Mouse (Mus musculus): ENCODE measurements around the gene Cbx2. TPM values are rescaled to one million over a fixed set of nuclear protein-coding genes. Genes with fewer than 3 reads are reported as not detected.

Cbx2 gene
- polyA plus RNA-seq, 1 experiment, result 3.0 TPM

GRCm38 (mm10) chr11:119042466-119043272 lies 19.9 kb downstream of the Cbx2 start:
- DNase-seq (ENCODE audit: low spot score), result no peak

- DNase-seq (ENCODE audit: low spot score), result no peak
Measured at GRCm38 (mm10) chr11:119043273-119043540, 20.4 kb downstream of the Cbx2 start.

DNA sequence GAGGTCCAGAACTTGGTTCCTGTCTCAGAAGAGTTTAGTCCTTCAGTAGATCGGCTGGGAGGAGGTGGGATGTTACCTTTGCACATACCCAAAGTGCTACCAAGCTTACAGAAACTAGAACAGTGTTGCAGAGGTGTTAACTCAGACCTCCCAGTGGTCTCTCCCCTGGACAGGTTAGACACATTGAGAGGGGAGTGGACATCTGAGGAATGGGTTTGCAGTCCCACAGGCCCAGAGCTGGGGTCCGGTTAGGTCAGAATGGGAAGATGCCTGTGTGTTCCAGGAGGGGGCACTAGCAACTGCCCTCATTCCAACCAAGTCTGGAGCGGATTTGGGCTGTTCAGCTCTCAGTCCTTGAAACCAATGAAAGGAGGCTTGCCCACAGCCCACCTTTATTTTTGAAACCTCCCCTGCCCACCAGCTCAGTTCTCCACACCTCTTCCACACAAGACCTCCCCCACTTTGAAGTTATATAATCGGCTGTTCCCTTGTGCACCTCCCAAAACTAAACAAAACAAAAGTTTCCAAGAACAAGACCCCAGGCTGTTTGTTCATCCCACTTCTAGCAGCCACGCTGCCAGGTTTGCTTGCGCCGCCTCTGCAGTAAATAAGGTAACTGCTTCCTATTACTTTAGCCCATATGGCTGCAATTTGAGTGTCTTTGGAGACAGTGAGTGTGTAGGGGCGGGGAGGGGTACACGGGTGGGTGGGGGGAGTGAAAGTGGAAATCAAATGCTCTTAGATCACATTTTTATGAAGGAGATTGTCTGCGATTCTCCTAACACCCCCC lies 21.2 kb downstream of the Cbx2 start:
- no peak for DNase-seq (ENCODE audit: low spot score)

DNA sequence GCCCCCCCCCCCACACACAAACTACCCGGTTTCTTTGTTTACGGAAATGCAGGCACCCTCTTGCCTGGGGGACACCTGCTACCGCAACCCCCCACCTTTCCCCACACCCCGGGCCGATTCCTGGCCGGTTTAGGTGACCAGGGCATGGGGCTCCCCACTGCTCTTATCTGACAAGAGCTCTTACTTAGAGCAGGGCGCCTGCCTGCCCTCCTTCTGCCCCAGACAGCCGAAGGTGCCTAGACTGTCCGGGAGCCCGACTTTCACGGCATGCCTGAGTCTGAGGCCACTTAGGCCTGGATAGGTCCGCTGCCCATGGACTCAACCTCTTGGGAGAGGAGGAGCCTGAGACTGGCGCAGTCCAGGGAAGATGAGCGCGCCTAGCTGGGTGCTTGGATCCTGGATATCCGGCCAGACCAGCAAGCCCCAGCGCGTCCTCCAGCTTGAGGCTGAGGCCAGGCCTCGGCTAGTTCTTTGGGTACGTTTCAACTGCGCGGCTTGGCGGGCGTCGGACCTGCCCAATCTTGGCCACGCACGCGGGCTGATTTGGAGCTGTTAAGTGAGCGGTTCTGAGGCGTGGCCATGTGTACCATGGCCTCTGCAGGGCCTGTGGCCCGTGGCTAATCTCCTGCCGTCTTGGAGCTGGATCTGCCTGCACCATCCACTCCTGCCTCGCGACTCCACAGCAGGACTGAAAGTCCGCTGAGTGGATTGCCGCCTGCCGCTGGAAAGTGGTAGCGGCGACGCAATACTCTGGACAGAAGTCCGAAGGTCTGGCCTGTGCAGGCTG lies 22.0 kb downstream of the Cbx2 start:
- no peak for DNase-seq (ENCODE audit: low spot score)

DNA sequence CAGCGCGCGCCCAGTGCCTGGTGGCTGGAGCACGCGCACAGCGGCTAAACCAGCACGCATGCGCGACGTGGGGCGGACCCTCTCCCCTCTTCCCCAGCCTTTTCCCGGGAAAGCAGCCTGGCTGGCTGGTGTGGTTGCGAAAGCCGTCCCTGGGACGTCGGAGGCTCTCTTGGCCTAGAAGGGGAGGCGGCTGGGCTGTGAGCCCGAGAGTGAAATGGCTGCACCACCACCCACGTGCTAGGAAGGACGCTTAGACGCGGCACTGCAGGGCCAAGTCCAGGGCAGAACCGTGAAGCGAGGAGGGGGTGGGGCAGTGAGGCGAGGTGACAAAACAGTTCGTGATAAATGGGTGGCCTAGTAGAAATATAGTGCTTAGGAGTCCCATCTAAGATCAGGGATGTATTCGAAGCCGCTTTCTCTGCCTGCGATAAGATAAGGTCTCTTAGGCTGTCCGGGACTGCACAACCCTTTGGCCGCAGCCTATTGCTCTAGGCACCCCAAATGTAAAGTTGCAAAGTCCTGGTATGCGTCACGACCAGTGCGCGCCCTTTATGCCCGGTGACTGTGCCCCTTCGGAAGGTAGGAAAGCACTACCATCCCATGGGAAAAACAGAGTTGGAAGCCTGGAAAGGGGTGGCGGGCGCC lies 24.0 kb downstream of the Cbx2 start:
- no peak for DNase-seq (ENCODE audit: low spot score)

GRCm38 (mm10) chr11:119047261-119048132 lies 24.7 kb downstream of the Cbx2 start:
- DNase-seq (ENCODE audit: low spot score), result no peak

DNA sequence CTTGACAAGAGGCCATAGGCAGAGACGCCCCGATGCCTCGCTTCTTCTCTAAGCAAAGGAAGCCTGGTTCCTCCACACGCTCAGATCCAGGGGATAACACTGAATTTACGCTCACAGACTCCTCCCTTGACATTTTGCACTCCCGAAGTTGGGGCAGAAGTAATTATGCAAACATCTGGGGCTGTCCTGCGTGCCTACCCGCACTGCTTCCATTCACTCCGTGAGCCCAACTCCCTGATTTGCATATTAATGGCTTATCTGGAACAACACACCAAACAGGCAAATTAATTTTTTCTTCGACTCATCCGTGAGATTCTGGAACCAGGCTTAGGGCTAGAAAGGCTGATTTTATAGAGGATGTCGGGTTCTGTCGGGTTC lies 25.4 kb downstream of the Cbx2 start:
- DNase-seq (ENCODE audit: low spot score), result no peak

DNA sequence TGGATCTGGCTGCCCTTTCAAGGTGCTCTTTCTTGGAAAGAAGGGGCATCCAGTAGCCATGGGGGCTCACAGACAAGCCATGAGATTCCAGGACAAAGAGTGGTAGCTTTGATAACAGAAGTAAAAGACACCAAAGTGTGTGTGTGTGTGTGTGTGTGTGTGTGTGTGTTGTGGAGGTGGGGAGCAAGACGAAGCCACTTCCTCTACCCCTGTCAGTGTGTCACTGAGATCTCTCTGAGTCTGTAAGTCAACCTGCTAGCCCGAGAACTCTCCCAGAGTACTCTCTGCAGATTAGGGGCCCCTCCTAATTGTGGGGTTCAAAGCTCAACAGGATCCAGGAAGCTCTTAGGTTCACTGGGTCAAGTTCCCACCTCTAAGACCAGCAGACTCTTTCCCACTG lies 27.6 kb downstream of the Cbx2 start:
- DNase-seq (ENCODE audit: low spot score), result no peak

- DNase-seq (ENCODE audit: low spot score), result no peak
Measured at GRCm38 (mm10) chr11:119051426-119051825, 28.7 kb downstream of the Cbx2 start.

- DNase-seq (ENCODE audit: low spot score), result no peak
Measured at GRCm38 (mm10) chr11:119051927-119052660, 29.3 kb downstream of the Cbx2 start.

DNA sequence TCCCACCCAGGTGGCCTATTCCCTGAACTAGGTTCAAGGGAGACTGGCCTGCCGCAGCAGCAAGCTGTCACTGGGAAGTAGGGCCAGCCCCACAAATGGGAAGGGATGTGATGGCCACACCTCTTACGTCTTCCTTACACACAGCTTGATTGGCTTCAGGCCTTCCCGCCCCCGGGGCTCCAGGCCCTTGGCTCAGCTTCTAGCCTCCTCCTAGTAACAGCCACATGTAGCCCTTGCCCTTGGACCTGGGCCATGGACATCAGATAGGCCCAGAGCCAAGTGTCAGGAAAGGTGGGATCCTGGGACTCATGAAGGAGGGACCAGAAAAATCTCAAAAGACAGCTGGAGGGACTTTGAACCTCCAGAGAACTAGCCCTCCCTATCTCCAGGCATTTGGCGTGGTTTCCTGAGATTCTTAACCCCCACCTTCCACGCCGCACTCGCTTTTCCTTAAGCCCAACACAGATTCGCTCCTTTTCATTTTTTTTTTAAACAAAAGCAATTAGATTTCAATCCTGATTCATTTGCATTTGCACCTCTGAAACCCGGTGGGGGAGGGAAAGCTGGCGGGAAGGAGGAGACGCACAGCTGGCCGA lies 30.0 kb downstream of the Cbx2 start:
- DNase-seq (ENCODE audit: low spot score), result no peak

DNA sequence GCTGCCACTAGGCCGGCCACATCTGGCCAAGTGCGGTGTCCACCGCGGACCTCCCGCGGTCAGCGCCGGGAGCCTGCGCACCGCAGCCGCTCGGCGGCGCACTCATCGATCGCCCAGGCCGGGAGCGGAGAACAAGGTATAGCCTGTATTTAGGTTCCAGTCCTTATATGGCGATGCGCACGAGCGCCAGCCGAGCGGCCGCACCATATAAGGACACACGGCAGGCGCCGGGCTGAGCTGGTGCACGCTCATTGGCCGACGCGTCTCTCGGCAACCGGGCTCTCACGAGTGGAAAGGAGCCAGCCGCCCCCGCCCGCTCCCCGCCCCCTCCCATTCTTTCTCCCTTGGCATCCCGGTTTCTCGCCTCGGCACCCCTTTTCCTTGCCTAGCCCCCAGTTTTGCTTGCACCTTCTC lies 30.5 kb downstream of the Cbx2 start:
- DNase-seq (ENCODE audit: low spot score), result no peak

GRCm38 (mm10) chr11:119053738-119054350 lies 31.1 kb downstream of the Cbx2 start:
- DNase-seq (ENCODE audit: low spot score), result no peak

DNA sequence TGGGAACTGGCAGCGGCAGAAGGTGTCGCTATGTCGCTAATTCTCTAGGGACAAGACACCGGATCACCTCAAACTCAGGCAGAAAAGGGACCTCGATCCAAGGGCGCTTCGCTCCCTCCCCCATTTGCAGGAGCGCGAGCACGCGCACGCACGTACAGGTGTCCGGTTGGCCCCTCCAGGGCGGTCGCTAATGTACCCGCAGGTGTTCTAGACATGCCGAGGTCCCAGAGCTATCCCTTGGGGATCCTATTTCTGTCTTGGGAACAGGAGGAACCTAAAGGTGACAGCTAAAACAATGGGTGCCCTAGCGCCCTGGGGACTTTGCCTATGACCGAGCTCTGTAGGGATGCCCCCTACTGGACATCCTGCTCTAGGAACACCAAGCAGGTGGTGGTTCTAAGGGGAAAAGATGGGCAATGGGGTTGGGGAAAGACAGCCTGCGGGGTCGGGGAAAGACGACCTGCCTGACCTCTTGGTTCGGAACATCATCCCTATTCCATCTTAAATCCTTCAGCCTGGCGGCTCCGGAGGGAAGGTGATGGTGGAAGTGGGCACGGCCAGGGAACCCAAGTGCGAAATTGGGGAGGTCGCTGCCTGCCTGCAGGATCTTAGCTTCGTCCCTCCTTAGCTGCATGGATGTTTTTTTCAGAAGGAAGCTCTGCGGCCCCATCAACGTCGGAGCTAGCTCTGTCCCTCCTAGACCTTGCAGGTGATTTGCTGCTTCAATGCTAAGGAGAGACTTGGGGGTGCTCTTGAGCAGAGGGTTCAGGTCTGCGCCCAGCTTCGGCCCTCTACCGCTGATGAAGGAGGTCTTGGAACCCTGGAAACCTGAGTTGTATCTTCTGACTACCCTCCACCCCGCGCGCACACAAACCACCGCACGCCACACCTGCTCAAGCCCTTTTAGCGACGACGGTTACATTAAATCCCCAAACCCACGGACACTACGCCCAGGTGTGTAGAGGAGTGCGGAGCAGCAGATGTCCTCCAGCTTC lies 31.9 kb downstream of the Cbx2 start:
- DNase-seq (ENCODE audit: low spot score), result no peak

DNA sequence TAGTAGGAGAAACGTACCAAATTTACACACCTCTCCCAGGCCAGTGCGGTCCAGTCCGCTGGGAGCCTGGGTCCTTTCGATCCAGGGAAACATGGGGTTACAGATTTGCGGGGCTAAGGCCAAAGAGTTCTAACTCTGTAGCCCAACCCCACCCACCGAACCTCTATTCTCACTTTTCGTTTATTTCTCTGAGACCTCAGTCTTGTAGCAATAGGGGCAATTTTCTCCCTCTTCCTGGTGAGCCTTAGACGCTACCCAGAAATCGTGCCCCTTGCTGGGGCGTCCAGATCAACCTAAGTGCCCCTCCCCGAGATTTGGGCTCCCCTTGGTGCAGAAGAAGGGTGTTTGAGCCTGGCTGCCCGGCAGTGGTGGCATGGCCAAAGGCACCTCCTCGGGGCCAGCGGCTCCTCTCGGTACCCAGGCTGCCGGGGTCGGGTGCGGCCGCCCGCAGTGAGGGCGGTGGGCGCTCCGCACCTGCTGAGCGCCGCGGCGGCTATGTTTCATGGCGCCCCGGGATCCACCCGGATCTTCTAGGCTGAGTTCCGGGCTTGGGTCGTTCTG lies 32.9 kb downstream of the Cbx2 start:
- DNase-seq (ENCODE audit: low spot score), result no peak

DNA sequence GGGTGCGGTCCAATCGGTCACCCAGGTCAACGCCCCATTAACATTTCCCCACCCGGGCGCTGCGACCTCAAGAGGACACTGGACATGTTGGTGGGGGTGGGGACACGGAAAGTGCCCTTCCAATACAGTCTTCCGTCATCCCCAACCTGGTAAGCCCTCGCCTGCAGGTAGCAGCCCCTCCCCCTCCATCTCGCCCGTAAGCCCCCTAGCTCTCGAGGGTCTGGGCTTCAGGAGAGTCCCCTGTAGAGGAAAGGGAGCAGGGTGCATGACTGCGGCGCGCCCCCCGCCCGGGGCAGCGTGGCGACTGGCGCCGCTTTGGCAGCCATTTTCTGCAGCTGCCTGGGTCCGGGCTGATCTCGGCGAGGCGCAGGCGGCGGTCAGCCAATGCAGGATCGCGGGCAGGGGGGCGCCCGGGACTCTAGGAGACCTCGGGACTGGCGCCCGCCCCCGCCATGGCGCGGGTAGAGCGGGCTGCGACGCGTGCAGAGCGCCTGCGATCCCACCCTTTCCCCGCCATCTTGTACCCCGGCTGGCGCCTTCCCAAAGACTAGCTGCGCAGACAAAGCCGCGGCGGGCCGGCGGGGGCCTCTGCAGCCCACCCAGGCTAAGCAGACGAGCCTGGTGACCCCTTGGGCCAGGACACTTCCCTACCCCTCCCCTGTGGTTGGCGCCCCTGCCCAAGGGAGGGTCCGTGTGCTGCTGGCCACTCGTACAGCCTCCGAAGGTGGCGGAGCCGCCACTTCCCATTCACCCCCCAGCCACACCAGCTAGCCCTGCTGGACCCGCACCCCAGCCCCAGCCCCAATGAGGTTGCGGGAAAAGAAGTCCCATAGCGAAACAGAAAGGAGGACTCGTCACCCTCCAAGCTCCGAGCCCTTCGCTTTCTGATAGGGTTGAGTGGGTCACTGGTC lies 33.8 kb downstream of the Cbx2 start:
- DNase-seq (ENCODE audit: low spot score), result no peak

GRCm38 (mm10) chr11:119057291-119057690 lies 34.5 kb downstream of the Cbx2 start:
- no peak for DNase-seq (ENCODE audit: low spot score)

All from urinary bladder, adult 2 months (tissue).